Mouse (Mus musculus) heart, postnatal 36 days (tissue): ENCODE results near the gene Nol11. TPM values are rescaled to one million over a fixed set of nuclear protein-coding genes. Genes with fewer than 3 reads are reported as not detected.

ENCODE experiments used
- DNase-seq, 2 experiments: peaks; one replicate each; pipeline ENCODE4 v3.0.0; 2021 to 2022
- intact Hi-C: fragments of 180-260 bp; cut with DNase I; formaldehyde crosslinking; loops from one replicate; pipeline ENCODE4 v1.15.1; 2025
- total RNA-seq, 2 experiments: library from RNA; stranded (reverse); gene quantifications; 2 replicates each; pipeline ENCODE4 v1.2.3; 2021

Nol11 gene
- 10 to 100 TPM; 17.1 to 19.3 TPM for total RNA-seq

- intact Hi-C loops, result no loop called here
Measured at GRCm38 (mm10) chr11:107188565-107189552, at the start of gene Nol11. Gene Nol11, minus strand, starts transcription at chr11:107189381.

GRCm38 (mm10) chr11:107238506-107238905 lies 49.3 kb upstream of the Nol11 start:
- DNase-seq, result no peak
- intact Hi-C loops, result no loop called here

More at GRCm38 (mm10) chr11:107188565-107189552, at the start of gene Nol11:
- peak; percentile 98 to 99 for DNase-seq

- intact Hi-C loops, result no loop called here
- no peak for DNase-seq
Measured at GRCm38 (mm10) chr11:107237532-107237931, 48.4 kb upstream of the Nol11 start.

GRCm38 (mm10) chr11:107233252-107233890 lies 44.2 kb upstream of the Nol11 start:
- intact Hi-C loops, result no loop called here
- no peak for DNase-seq

- intact Hi-C loops, result no loop called here
- DNase-seq, result no peak
Measured at GRCm38 (mm10) chr11:107230128-107230527, 40.9 kb upstream of the Nol11 start.

- intact Hi-C loops, result no loop called here
- no peak for DNase-seq
Measured at GRCm38 (mm10) chr11:107226431-107226830, 37.2 kb upstream of the Nol11 start.

- peak; percentile 46 to 53 for DNase-seq
- intact Hi-C loops, result no loop called here
Measured at GRCm38 (mm10) chr11:107226013-107226412, 36.8 kb upstream of the Nol11 start.

- intact Hi-C loops, result no loop called here
- peak in 1 of 2 experiments; percentile 24 for DNase-seq
Measured at GRCm38 (mm10) chr11:107225301-107225700, 36.1 kb upstream of the Nol11 start.

GRCm38 (mm10) chr11:107223667-107224214 lies 34.6 kb upstream of the Nol11 start:
- intact Hi-C loops, result no loop called here
- DNase-seq, result no peak

GRCm38 (mm10) chr11:107223169-107223561 lies 34.0 kb upstream of the Nol11 start:
- DNase-seq, result no peak
- intact Hi-C loops, result no loop called here

- intact Hi-C loops, result no loop called here
- DNase-seq, result no peak
Measured at GRCm38 (mm10) chr11:107222531-107223168, 33.5 kb upstream of the Nol11 start.

GRCm38 (mm10) chr11:107215111-107215510 lies 25.9 kb upstream of the Nol11 start:
- DNase-seq, result no peak
- intact Hi-C loops, result loop anchor here (2.0 kb wide), 1 partner anchor 50 kb away; no protein-coding TSS in a partner anchor

- DNase-seq, result no peak
- intact Hi-C loops, result loop anchor here (1.0 to 5.0 kb wide), 3 partner anchors 51 to 257 kb away; partner anchors contain the start of gene Pitpnc1
Measured at GRCm38 (mm10) chr11:107213745-107214144, 24.6 kb upstream of the Nol11 start.

- no peak for DNase-seq
- intact Hi-C loops, result loop anchor here (5.0 kb wide), 1 partner anchor 177 kb away; no protein-coding TSS in a partner anchor
Measured at GRCm38 (mm10) chr11:107209818-107210217, 20.6 kb upstream of the Nol11 start.

- intact Hi-C loops, result no loop called here
- peak; percentile 21 to 40 for DNase-seq
Measured at GRCm38 (mm10) chr11:107201773-107202172, 12.6 kb upstream of the Nol11 start.

GRCm38 (mm10) chr11:107199281-107199680 lies 10.1 kb upstream of the Nol11 start:
- DNase-seq, result no peak
- intact Hi-C loops, result no loop called here

GRCm38 (mm10) chr11:107195334-107195733 lies 6.2 kb upstream of the Nol11 start:
- intact Hi-C loops, result no loop called here
- no peak for DNase-seq

GRCm38 (mm10) chr11:107190376-107190775 lies 1.2 kb upstream of the Nol11 start:
- intact Hi-C loops, result loop anchor here (5.0 kb wide), 1 partner anchor 282 kb away; the partner anchor contains the start of gene Pitpnc1
- DNase-seq, result peak; percentile 19 to 22

GRCm38 (mm10) chr11:107183777-107184176 lies 5.4 kb downstream of the Nol11 start:
- intact Hi-C loops, result no loop called here
- DNase-seq, result no peak

GRCm38 (mm10) chr11:107161215-107161614 lies 28.0 kb downstream of the Nol11 start:
- no peak for DNase-seq
- intact Hi-C loops, result no loop called here
